Mouse (Mus musculus): ENCODE data around the gene Hoxb5.

Gene Hoxb5

GRCm38 (mm10) chr11:96304381-96305195 is 1.5 kb downstream of the Hoxb5 start:
- no peak for DNase-seq

- DNase-seq: no peak
These were observed 2.5 kb downstream of the Hoxb5 start for GRCm38 (mm10) chr11:96305505-96306182.

- DNase-seq: no peak
These were observed 3.2 kb downstream of the Hoxb5 start for GRCm38 (mm10) chr11:96306183-96306907.

GRCm38 (mm10) chr11:96306908-96307269 is 3.8 kb downstream of the Hoxb5 start:
- DNase-seq: no peak

- DNase-seq: no peak
These were observed 5.6 kb downstream of the Hoxb5 start for GRCm38 (mm10) chr11:96308763-96309162.

GRCm38 (mm10) chr11:96309288-96309687 is 6.2 kb downstream of the Hoxb5 start:
- no peak for DNase-seq

GRCm38 (mm10) chr11:96310183-96310938 is 7.2 kb downstream of the Hoxb5 start:
- DNase-seq: no peak

- DNase-seq: no peak
These were observed 8.0 kb downstream of the Hoxb5 start for GRCm38 (mm10) chr11:96311097-96311496.

- DNase-seq: no peak
These were observed 8.6 kb downstream of the Hoxb5 start for GRCm38 (mm10) chr11:96311520-96312417.

- no peak for DNase-seq
These were observed 10.0 kb downstream of the Hoxb5 start for GRCm38 (mm10) chr11:96313134-96313533.

GRCm38 (mm10) chr11:96313806-96314428 is 10.8 kb downstream of the Hoxb5 start:
- DNase-seq: no peak

GRCm38 (mm10) chr11:96314671-96315343 is 11.7 kb downstream of the Hoxb5 start:
- no peak for DNase-seq

- DNase-seq: no peak
These were observed 12.2 kb downstream of the Hoxb5 start for GRCm38 (mm10) chr11:96315344-96315681.

- DNase-seq: no peak
These were observed 13.8 kb downstream of the Hoxb5 start for GRCm38 (mm10) chr11:96316696-96317607.

GRCm38 (mm10) chr11:96317608-96318367 is 14.7 kb downstream of the Hoxb5 start, which contains the start of gene Hoxb4:
Gene Hoxb4 (plus strand): TSS chr11:96318267.
- DNase-seq: no peak

GRCm38 (mm10) chr11:96318368-96319070 is 15.4 kb downstream of the Hoxb5 start:
- no peak for DNase-seq

GRCm38 (mm10) chr11:96319071-96319902 is 16.2 kb downstream of the Hoxb5 start:
- no peak for DNase-seq

Data from cerebellum, adult 11 months (tissue).